Mouse (Mus musculus): ENCODE data around the gene Anxa6. TPM values are rescaled to one million over a fixed set of nuclear protein-coding genes. Genes with fewer than 3 reads are reported as not detected.
"Not testable (repeated sequence)": the region's sequence is repeated elsewhere in the genome, so short reads cannot be mapped to it uniquely, and the experiment has no call there.

Anxa6 gene
- polyA plus RNA-seq, 1 experiment from 2014 or later: 39.9 TPM

DNA sequence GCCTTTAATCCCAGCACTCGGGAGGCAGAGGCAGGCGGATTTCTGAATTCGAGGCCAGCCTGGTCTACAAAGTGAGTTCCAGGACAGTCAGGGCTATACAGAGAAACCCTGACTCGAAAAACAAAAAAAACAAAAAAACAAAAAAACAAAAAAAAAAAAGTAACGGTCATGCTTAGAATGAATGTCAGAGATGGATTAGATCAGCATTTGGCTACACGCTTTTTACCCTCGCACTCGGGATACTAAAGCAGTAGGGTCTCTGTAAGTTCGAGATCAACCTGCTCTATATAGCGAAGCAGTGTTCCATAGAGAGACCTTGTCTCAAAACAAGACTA lies 77.9 kb downstream of the Anxa6 start:
- H3K4me3 ChIP-seq: peak overlapping the region; percentile 62
- H3K4me2 ChIP-seq (replicated peaks): peak overlapping the region; percentile 65
- peak overlapping the region; percentile 82; the same call in 1 of the 2 replicates for H3K27ac ChIP-seq (replicated peaks)
- H3K36me3 ChIP-seq; H3K27me3 ChIP-seq; ATAC-seq (replicated peaks); H3K9me3 ChIP-seq: not testable (repeated sequence)
- peaks cover 12% of the 10 kb centered on the region for H3K4me1 ChIP-seq
- WGBS: 41% methylated on average over 10 of the region's 10 CpGs
- H3K9ac ChIP-seq (replicated peaks): peak overlapping the region; percentile 70

DNA sequence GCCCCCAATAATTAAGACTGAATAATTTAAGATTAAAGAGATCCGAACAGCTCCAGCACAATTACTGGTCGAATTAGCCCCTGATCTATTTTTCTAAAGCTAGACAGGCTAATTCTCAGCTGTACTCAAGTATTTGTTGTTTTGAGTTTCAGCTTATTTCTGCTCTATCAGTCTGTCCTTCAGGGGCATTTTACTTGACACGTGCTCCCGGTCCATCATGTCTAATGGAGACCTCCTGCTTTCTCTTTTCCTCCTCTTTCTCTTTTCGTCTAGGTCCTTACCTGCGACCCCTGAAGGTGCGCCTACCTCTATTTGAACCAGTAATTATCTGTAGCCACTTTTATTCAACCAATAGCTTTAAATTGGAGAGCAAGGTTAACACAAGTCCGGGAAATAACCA lies 78.5 kb downstream of the Anxa6 start:
- Histone ChIP-seq H3K9me3 (no peaks in the 10 kb centered on the region), H3K4me3 (no peak overlapping the region), H3K36me3 (no peaks in the 10 kb centered on the region), H3K4me2 (replicated peaks) (no peak overlapping the region), H3K27me3 (no peaks in the 10 kb centered on the region), H3K9ac (replicated peaks) (no peak overlapping the region), H3K27ac (replicated peaks) (no peak overlapping the region), H3K4me1 (peaks cover 12% of the 10 kb centered on the region)
- 69% methylated on average over 8 of the region's 8 CpGs for WGBS
- ATAC-seq (replicated peaks): no peak

DNA sequence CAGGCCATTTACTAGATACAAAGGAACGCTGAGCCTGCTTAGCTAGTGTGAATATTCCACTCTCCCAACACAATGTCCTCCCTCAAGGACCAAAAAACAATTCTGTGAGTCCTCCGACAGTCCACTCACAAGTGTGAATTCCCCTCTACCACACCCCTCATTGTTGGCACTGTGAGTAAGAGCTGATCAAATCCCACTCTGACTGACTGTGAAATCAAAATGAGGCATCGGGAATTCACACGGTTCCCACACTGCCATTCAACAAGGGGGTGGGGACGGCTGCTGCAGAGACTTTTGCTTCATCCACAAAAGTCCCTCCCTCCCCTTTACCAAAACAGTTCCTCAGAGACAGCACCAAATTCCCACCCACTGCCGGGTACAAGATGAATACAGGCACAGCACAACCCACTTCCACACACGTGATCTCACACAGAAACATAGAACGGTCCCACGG lies 79.2 kb downstream of the Anxa6 start:
- Histone ChIP-seq H3K27ac (replicated peaks) (no peak overlapping the region), H3K4me3 (no peak overlapping the region), H3K9ac (replicated peaks) (no peak overlapping the region), H3K27me3 (no peaks in the 10 kb centered on the region), H3K9me3 (no peaks in the 10 kb centered on the region), H3K4me1 (peaks cover 12% of the 10 kb centered on the region), H3K36me3 (no peaks in the 10 kb centered on the region), H3K4me2 (replicated peaks) (no peak overlapping the region)
- ATAC-seq (replicated peaks): no peak
- 24% methylated on average over 9 of the region's 9 CpGs for WGBS

DNA sequence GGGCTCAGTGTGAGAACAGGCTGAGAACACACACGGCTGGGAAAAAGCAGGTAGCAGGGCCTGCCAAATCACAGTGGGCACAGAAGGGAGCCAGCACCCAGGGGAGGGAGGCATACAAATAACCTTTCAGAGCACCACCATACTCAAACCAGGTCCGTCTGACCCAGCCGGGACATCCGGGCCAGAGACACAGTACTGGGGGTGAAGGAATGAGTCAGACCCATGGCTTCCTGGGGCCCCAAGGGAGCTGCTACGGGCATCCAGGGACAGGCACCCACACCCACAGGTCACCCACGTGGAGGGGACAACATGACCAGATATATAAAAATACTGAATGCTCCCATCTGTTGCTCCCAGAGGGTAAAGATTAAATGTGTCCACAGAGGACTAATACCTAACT lies 80.6 kb downstream of the Anxa6 start:
- H3K4me2 ChIP-seq (replicated peaks): no peak overlapping the region
- ATAC-seq (replicated peaks): no peak
- 80% methylated on average over 6 of the region's 6 CpGs for WGBS
- H3K4me1 ChIP-seq: peaks cover 12% of the 10 kb centered on the region
- no peak overlapping the region for H3K27ac ChIP-seq (replicated peaks)
- H3K4me3 ChIP-seq: no peak overlapping the region
- H3K9me3 ChIP-seq: no peaks in the 10 kb centered on the region
- H3K9ac ChIP-seq (replicated peaks): no peak overlapping the region
- H3K27me3 ChIP-seq: no peaks in the 10 kb centered on the region
- no peaks in the 10 kb centered on the region for H3K36me3 ChIP-seq

DNA sequence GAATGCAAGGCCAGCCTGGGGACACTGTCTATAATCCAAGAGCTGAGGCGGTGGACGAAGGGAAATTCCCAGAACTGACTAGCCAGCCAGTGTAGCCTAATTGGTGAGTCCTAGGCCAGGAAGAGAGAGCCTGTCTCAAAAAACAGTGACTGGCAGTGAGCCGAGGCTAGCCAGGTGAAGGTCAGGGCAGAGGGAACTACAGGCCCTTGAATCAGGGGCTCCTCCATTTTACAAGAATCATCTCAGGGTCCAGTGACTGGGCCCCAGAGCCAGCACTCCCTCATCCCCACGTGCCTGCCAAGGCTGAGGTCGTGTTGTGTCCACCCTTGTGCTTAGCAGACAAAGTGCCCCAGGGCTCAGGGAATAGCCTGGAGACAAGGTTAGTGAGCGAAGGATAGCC lies 82.6 kb downstream of the Anxa6 start:
- Histone ChIP-seq H3K9ac (replicated peaks) (no peak overlapping the region), H3K27me3 (no peaks in the 10 kb centered on the region), H3K4me2 (replicated peaks) (no peak overlapping the region), H3K36me3 (no peaks in the 10 kb centered on the region), H3K9me3 (no peaks in the 10 kb centered on the region), H3K4me1 (peaks cover 12% of the 10 kb centered on the region), H3K4me3 (no peak overlapping the region), H3K27ac (replicated peaks) (no peak overlapping the region)
- WGBS: 88% methylated on average over 6 of the region's 6 CpGs
- no peak for ATAC-seq (replicated peaks)

DNA sequence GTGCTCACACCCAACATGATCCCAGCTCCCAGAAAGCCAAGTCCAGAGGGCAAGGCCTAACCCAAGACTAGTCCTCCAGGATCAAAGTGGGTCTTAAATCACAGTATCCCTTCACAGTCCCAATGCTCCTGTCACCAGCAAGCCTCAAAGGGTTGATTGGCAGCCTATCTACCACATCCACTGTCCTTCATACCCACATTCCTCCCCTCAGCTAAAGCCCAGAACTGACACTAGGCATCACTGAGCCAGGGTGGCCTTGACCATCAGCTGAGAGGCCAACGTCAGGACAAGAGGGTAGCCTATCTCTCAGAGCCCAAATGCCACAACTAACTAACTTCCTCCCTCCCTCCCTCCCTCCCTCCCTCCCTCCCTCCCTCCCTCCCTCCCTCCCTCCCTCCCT lies 83.5 kb downstream of the Anxa6 start:
- H3K27me3 ChIP-seq: no peaks in the 10 kb centered on the region
- H3K9me3 ChIP-seq: no peaks in the 10 kb centered on the region
- no peak overlapping the region for H3K9ac ChIP-seq (replicated peaks)
- no peaks in the 10 kb centered on the region for H3K36me3 ChIP-seq
- 82% methylated on average over 1 of the region's 1 CpGs for WGBS
- no peak for ATAC-seq (replicated peaks)
- H3K27ac ChIP-seq (replicated peaks): no peak overlapping the region
- H3K4me3 ChIP-seq: no peak overlapping the region
- peaks cover 8% of the 10 kb centered on the region for H3K4me1 ChIP-seq
- H3K4me2 ChIP-seq (replicated peaks): no peak overlapping the region

DNA sequence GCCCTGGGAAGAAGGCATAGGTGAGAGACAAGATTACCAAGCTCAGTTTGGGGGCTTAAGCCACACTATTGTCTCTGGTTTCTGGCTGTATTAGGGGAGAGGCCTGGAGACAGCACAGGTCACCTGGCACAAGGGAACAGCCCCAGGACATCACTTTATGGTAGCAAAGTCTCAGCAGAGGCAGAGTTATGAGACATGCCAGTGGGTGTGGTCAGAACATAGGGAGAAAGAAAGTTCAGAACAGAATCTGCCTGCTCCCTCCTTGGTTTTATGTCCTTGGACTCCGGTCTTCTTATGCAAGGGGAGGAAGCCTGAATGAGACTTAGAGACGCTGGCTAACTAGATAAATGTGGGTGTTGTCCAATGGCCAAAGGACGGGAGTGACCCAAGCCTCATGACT lies 88.5 kb downstream of the Anxa6 start:
- H3K36me3 ChIP-seq: no peaks in the 10 kb centered on the region
- H3K27me3 ChIP-seq: no peaks in the 10 kb centered on the region
- H3K9me3 ChIP-seq: no peaks in the 10 kb centered on the region
- no peak for ATAC-seq (replicated peaks)
- WGBS: 87% methylated on average over 3 of the region's 3 CpGs
- H3K4me1 ChIP-seq: no peaks in the 10 kb centered on the region
- no peak overlapping the region for H3K4me2 ChIP-seq (replicated peaks)
- H3K4me3 ChIP-seq: no peak overlapping the region
- H3K9ac ChIP-seq (replicated peaks): no peak overlapping the region
- H3K27ac ChIP-seq (replicated peaks): no peak overlapping the region

DNA sequence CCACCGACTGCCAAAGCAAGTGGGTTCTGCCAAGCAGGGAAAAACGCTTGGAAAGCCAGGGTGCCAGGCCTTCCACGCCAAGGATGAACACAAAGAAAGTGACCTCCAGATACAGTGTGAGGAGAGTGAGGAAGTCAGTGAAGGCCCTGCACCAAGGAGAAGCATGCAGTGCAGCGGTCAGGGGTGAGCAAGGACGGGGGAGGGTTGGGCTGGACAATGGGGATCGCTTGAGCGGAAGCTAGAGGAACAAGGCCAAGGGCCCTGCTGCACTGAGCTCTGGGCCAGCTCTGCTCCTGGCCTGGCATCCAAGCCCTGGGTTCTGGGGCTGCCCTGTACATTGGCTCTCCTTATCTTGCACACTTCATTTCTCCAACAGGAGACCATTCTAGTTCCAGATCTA lies 93.2 kb downstream of the Anxa6 start:
- no peak overlapping the region for H3K4me2 ChIP-seq (replicated peaks)
- H3K4me3 ChIP-seq: no peak overlapping the region
- WGBS: 70% methylated on average over 7 of the region's 7 CpGs
- H3K36me3 ChIP-seq: no peaks in the 10 kb centered on the region
- no peak for ATAC-seq (replicated peaks)
- H3K27ac ChIP-seq (replicated peaks): no peak overlapping the region
- no peaks in the 10 kb centered on the region for H3K27me3 ChIP-seq
- H3K9me3 ChIP-seq: no peaks in the 10 kb centered on the region
- peaks cover 8% of the 10 kb centered on the region for H3K4me1 ChIP-seq
- no peak overlapping the region for H3K9ac ChIP-seq (replicated peaks)

DNA sequence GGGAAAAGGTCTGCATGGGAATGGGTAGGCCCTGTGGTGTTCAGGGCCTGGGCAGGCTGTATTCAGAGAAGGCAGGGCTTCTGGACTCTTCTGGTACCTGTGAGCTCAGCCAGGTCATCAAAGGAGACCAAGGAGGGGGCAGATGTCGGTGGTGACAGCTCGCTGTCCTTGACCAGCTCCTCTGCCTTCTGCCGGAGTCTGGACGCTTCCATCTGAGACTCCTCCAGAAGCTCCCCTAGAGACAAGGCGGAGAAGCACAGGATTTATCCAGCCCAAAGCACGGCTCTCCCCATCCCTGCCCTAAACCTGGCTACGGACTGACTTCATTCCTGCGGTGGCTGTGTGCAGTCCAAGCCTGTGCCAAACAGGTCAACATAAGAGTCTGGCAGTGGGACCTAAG lies 93.7 kb downstream of the Anxa6 start:
- no peak for ATAC-seq (replicated peaks)
- no peak overlapping the region for H3K27ac ChIP-seq (replicated peaks)
- H3K9ac ChIP-seq (replicated peaks): no peak overlapping the region
- H3K4me3 ChIP-seq: no peak overlapping the region
- no peak overlapping the region for H3K4me2 ChIP-seq (replicated peaks)
- no peaks in the 10 kb centered on the region for H3K27me3 ChIP-seq
- H3K36me3 ChIP-seq: no peaks in the 10 kb centered on the region
- H3K4me1 ChIP-seq: peaks cover 8% of the 10 kb centered on the region
- WGBS: 87% methylated on average over 8 of the region's 8 CpGs
- no peaks in the 10 kb centered on the region for H3K9me3 ChIP-seq

DNA sequence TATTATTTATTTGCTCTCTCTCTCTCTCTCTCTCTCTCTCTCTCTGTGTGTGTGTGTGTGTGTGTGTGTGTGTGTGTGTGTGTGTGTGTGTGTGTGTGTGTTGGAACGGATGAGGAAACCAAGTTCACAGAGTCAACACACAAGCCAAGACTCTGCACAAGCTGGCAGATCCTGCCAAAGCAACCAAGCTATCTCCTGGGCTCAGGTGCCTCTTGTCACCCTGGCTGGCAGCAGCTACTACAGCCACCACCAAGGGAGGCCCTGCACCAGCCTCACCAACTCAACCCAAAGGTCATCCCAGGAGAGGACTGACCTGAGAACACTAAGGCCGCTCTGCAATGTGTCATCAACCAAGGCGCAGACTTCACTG lies 96.5 kb downstream of the Anxa6 start:
- Histone ChIP-seq H3K9me3 (no peaks in the 10 kb centered on the region), H3K9ac (replicated peaks) (no peak overlapping the region), H3K27ac (replicated peaks) (no peak overlapping the region), H3K4me3 (no peak overlapping the region), H3K4me1 (peaks cover 8% of the 10 kb centered on the region), H3K4me2 (replicated peaks) (no peak overlapping the region), H3K36me3 (no peaks in the 10 kb centered on the region), H3K27me3 (no peaks in the 10 kb centered on the region)
- no peak for ATAC-seq (replicated peaks)
- 96% methylated on average over 2 of the region's 3 CpGs for WGBS

DNA sequence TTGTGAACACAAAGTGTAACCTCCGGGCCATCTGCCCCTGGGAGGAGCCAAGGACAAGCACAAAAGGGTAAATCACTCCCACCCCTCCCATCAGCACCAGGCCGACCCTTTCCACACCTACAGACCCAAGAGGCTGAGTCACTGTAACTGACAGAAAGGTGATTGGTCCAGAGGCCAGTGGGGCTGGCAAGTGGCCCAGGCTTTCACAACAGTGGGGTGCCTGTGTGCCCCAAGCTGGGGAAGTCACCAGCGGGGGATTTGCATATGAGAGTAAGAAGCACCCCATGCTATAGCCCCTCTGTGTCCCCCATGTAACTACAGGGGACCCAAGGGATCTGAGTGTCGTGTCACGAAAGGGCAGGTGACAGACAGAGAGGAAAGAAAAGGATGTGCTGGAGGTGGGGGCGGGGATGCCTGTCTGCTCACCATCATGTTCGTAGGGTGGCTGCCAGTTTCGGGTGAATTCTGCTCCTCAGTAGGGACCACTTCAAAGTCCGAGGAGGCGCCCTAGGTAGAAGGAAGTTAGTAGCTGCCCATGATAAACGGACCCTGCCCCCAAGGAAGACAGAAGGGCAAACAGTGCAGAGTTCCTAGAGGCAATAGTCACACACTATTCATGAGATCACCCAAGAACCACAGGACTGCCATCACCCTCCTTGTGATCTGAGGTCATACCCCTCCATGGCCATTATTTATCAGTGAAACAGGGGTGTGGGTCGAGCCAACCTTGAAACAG lies 97.0 kb downstream of the Anxa6 start:
- Histone ChIP-seq H3K9ac (replicated peaks) (no peak overlapping the region), H3K27ac (replicated peaks) (no peak overlapping the region), H3K36me3 (no peaks in the 10 kb centered on the region), H3K9me3 (no peaks in the 10 kb centered on the region), H3K4me1 (peaks cover 8% of the 10 kb centered on the region), H3K4me3 (no peak overlapping the region), H3K27me3 (no peaks in the 10 kb centered on the region), H3K4me2 (replicated peaks) (no peak overlapping the region)
- no peak for ATAC-seq (replicated peaks)
- WGBS: 31% methylated on average over 12 of the region's 12 CpGs

DNA sequence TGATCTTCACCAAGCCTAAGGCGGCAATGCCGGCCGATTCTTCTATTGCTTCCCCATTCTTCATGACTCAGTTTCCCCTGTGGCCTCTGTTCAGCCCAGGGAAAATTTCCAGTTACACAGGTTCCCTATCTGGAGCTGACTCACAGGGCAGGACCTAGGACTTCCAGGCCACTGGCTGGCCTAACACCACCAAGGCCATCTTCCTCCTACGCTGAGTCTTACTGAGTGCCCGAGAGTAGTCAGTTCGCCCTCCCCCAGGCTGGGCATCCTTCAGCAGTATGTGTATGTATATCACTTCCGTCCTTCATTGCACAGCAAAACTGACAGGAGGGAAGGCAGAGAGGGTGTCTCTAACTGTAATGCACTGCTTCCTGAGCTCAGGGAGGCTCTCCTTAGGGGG lies 99.0 kb downstream of the Anxa6 start:
- ATAC-seq (replicated peaks): no peak
- H3K4me3 ChIP-seq: no peak overlapping the region
- H3K27me3 ChIP-seq: no peaks in the 10 kb centered on the region
- H3K9me3 ChIP-seq: no peaks in the 10 kb centered on the region
- H3K36me3 ChIP-seq: no peaks in the 10 kb centered on the region
- peaks cover 8% of the 10 kb centered on the region for H3K4me1 ChIP-seq
- no peak overlapping the region for H3K9ac ChIP-seq (replicated peaks)
- no peak overlapping the region for H3K4me2 ChIP-seq (replicated peaks)
- H3K27ac ChIP-seq (replicated peaks): no peak overlapping the region
- 93% methylated on average over 7 of the region's 7 CpGs for WGBS

DNA sequence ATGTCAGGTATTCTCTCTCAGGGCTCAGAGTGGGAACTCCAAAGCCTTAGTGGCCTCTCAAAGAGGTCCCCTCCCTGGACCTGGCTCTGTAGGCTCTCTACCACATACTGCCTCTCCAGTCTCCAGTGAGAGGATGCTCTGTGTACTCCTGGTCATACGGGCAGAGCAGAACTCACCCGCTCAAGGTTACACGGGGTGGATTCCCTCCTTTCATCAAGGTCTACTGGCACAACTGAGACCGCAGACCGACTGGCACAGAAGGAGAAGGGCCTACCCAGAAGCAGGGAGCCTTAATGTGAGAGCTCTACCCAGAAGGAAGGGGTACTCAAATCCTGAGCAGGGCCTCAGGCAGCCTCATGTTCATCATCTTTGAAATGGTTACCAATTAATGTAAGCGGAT lies 100.7 kb downstream of the Anxa6 start:
- WGBS: 90% methylated on average over 6 of the region's 6 CpGs
- ATAC-seq (replicated peaks): no peak
- H3K36me3 ChIP-seq: no peaks in the 10 kb centered on the region

More for the DNA sequence above, 100.7 kb downstream of the Anxa6 start:
- H3K4me1 ChIP-seq: peaks cover 8% of the 10 kb centered on the region
- no peak overlapping the region for H3K27ac ChIP-seq (replicated peaks)
- no peak overlapping the region for H3K4me3 ChIP-seq
- no peak overlapping the region for H3K9ac ChIP-seq (replicated peaks)
- H3K9me3 ChIP-seq: no peaks in the 10 kb centered on the region
- H3K27me3 ChIP-seq: no peaks in the 10 kb centered on the region
- no peak overlapping the region for H3K4me2 ChIP-seq (replicated peaks)

Data from forebrain, embryonic 15.5 days (tissue).